Mouse (Mus musculus) ovary, postnatal 10 days (tissue): ENCODE results near the gene Mrpl57.

ENCODE experiments used
- DNase-seq: peaks from one replicate; pipeline ENCODE4 v3.0.0; 2022; ENCODE audit warnings: low spot score

The Mrpl57 gene

DNA sequence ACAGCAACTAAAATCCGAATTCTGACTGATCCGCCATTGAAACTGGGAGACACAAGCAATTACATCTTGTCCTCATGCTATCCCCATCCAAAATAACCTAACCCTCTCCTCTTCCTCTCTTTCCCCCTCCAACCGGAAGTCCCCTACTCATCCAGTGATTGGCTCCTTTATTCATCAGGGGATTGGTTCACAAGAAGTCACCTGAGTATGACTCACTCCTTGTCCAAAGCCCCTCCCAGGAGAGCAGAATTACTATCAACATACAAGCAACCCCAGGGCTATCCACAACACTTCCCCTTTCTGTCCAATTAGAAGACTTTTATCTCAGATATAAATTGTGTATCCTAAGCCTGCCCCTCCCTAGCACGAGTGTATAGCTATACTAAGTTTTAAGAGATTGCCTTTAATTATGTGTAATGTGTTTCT, 36.0 kb downstream of the Mrpl57 start:
- DNase-seq, result no peak

DNA sequence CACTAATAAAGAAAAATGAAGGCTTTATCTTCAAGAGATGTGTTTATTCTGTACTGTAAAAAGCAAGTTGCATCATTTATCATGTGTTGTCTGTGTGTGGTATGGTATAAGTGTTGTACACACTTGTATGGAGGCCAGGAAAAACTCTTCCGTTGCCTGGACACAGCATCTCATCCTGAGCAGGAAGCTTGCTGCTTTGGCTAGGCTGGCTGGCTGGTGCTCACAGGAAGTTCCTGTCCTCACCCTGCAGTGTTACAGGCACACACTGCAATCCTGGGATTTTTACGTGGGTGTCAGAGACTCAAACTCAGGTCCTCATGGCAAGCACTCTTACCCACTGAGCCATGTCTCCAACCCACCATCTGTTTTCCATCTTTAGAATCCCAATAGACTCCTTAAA, 37.1 kb downstream of the Mrpl57 start:
- no peak for DNase-seq

DNA sequence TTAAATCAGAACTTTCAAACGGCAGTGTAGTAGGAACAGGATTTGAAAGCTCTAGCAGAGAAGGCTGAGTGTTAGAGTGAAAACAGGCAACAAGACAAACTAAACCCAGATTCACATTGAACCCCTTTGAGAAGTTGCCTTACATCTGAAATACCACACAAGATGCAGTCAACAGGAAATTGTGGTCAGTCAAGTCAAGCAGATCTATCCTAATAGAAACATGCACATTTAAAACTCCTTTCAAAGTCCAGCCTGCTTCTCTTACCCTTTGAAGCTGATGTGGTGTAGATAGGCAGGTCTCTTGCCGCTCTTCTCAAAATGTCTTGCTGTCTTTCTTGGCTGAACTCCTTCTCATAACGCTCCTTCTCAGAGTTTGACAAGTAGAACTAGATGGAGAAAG, 39.2 kb downstream of the Mrpl57 start:
- DNase-seq, result no peak

DNA sequence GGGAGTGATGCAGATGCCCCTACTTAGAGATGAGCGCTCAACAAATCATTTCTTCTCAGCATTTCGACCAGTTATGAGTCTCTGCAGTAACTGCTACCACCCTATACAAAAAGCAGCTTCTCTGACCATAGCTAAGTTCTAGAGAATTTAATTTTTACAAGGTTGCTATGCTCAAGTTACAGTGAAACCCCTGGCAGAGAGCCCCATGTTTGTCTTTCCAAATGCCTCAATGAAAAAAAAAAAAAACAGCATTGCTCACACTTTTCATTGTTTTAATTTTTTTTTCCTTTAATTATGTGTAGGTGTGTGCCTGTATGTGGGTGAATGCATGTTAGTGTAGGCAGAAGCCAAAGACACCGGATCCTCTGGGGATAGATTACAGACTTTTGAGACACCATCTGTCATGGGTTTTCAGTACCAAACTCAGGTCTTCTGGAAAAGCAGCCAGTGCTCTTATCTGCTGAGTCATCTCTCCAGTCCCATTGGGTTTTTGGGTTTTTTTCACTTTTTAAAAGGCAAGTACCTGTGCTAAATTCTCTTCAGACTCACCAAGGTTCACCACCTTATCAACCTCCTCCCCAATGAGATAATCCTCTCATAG, 40.7 kb downstream of the Mrpl57 start:
- DNase-seq, result no peak

DNA sequence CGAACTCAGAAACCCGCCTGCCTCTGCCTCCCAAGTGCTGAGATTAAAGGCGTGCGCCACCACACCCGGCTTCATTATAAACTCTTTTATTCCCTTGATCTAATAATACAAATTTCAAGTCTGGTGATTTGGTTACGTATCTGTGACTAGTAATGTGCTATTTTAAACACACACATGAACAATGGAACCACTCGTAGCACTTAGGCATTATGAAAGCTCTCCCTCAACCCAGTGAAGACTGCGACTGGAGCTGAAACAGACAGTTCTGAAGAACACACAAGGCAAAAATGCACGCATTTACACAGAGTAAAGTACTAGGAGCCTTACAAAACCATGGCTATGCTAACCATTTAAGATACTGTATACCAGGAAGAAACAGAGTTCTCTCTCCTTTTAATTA, 51.9 kb downstream of the Mrpl57 start:
- no peak for DNase-seq
